Mouse (Mus musculus) adrenal gland, adult 18-20 months (tissue): ENCODE results near the gene Ccdc9b. TPM values are rescaled to one million over a fixed set of nuclear protein-coding genes. Genes with fewer than 3 reads are reported as not detected.

Experiments used
- DNase-seq, 2 experiments: peaks; one replicate each; pipeline ENCODE4 v3.0.0; 2021 to 2022; ENCODE audit warnings: low spot score in 2 of 2
- long read RNA-seq, 2 experiments: library from polyadenylated mRNA; stranded (forward); transcript quantifications; one replicate each; pipeline ENCODE4 v2.0.0; 2021
- total RNA-seq, 2 experiments: library from RNA; stranded (reverse); gene quantifications; 1 replicate in 1 of 2; 2 replicates in 1 of 2; pipeline ENCODE4 v1.2.3; 2021

Gene Ccdc9b
- total RNA-seq = 1 to 10 TPM; 2.8 to 5.1 TPM
- long read RNA-seq, experiment 1, partial matches to known transcripts = 1 of 1 reads
- long read RNA-seq, experiment 1, other reads (novel, unspliced or antisense) = 0 of 1 reads
- long read RNA-seq, experiment 2, full-length matches to known transcripts = 2 of 5 reads
- long read RNA-seq, experiment 2, partial matches to known transcripts = 0 of 5 reads
- long read RNA-seq, experiment 2, other reads (novel, unspliced or antisense) = 3 of 5 reads

DNA sequence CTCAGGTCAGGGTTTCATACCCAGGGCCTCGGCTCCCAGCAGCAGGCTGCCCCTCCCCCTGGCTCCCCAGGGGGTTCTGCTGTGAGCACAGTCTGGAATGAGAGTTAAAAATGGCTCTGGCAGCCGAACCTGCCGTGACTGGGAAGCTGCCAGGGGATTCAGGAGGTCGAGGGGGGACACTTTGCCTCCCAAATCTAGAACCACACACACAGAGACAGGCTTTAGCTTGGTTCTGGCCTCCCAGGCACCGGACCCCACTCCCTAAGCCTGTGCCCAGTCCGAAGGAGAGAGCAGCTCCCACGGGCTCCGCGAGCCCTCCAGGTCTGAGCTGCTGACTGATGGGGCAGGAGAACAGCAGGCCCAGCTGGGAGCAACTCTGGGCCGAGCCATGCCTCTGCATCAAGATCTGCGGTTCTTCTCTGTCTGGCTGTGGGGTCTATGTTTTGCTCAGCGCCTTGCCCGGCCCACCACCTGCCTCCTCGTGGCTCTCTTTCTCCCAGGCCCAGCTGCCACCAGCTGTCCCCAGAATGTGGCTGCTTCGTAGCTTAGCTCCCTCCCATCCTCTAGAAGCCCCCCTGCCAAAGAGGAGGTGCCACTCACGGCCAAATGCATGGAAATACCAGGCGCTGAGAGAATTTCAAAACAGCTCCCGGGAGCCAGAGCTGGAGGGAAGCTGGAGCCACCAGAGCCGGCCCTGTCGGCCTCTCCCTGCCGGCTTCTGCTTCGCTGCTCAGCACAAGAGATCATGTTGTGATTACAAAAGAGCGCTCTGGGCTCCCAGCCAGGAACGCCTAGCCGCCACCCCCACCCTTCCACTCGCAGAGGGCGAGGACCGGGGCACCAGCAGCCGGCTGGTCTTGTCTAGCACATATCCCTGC, at the start of gene Ccdc9b:
Gene Ccdc9b, minus strand, starts transcription at position 756 of the 878 bp plus-strand sequence.
- DNase-seq = peak; percentile 89 to 90

DNA sequence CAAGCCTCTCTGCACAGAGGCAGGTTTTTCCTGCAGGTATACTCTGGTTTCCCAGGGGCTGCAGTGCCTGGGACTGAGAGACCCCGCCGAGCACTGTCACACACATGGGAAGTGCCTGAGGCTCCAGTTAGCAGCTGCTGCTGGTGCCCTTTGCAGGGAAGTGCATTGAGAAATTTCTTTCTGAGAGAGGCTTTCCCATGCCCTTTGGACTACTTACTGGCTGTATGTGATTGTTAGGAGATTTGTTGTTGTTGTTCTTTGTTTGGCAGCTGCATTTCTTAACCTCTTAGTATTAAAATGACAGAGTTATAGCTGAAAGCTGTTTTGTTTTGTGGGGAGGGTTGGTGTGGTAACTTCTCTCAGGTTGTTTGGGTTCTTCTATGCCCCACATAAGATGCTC, 48.4 kb upstream of the Ccdc9b start:
- no peak for DNase-seq

DNA sequence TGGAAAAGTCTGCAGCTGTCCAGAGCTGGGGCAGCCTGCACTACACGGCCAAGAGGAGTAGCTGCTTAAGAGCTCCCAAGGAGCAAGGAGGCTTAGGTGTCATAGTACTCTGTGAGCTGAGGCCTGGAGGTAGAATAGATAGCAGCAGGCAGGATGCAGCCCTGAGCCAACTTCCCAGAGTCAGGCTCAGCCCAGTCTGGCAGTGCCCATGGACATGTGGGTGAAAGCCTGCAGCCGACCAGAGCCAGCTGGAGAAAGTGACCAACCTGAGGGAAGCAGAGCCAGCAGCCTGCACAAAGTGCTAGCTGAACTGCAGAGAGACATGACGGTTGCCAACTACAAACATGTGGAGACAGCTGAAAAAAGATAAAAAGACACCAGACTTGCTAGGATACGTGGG, 44.4 kb upstream of the Ccdc9b start:
- no peak for DNase-seq

GRCm38 (mm10) chr2:118805756-118806155, 43.3 kb upstream of the Ccdc9b start:
- DNase-seq = no peak

DNA sequence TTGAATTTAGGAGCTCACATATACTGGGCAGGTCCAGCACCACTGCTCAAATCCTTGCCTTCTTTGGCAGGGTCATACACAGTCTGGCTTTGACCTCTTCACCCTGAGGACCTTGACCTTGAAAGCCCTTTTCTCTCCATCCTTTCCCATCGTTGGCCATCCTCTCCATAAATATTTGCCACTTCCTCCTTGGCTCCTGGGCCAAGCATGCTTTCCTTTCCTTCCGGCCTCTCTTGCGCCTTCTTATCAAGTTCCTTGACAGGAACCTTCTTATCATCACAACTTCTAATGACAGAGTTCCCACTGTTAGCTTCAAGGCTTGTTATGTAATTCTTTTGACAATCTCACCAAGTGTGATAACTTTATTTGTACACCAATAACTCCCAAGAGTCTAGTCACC, 42.7 kb upstream of the Ccdc9b start:
- DNase-seq = no peak

DNA sequence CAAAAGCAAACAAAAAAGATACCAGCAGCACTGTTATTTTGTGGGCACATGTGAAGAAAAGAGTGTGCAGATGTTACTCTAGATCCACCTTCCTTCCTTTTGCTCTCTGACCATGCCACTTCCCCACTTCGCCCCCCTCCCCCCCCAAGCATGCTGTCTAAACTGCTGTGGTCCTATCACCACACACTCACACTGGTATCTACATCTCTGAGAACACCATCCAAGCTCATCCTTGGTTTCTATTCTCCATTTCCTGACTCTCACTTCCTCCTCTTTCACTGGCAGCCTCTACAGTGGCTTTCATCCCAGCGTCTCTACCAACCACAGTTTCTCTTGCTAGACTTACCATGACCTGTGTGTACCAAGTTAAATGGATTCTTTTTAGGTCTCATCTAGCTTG, 42.0 kb upstream of the Ccdc9b start:
- DNase-seq = no peak

- no peak for DNase-seq
Observed at GRCm38 (mm10) chr2:118802542-118803118, 40.2 kb upstream of the Ccdc9b start.

DNA sequence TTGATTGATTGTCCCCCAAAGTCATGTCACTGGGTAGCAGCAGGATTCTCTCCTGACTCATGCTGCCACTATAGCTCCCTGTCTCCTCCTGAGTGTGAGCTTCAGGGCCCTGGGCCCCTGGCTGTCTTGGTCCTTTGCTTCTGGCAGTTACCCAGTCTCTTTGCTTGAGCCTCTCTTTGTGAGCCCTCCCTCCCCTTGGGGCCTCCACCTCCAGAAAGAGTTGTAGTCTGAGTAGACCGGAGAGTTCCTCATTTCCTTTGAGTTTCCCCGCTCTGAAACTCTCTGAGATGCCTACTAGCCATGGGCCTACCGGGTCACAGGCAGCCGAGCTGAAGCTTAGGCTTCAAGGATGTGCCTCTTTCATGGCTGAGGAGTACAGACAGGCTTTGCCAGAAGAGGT, 31.2 kb upstream of the Ccdc9b start:
- no peak for DNase-seq

- DNase-seq = no peak
Observed at GRCm38 (mm10) chr2:118792259-118792613, 29.8 kb upstream of the Ccdc9b start.

GRCm38 (mm10) chr2:118791591-118792258, 29.3 kb upstream of the Ccdc9b start:
- no peak for DNase-seq

GRCm38 (mm10) chr2:118790551-118791525, 28.4 kb upstream of the Ccdc9b start:
- DNase-seq = peak; percentile 70 to 73

DNA sequence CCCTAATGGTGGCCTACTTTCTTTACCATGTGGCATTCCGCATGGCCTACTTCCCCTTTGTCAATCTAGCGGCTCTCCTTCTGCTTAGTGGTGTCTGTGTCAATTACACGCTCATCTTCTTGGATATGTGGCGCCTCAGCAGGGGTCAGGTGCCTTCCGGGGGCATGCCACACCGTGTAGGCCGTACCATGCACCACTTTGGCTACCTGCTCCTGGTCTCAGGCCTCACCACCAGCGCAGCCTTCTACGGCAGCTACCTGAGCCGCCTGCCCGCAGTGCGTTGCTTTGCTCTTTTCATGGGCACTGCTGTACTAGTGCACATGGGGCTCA, 27.7 kb upstream of the Ccdc9b start:
- DNase-seq = no peak

GRCm38 (mm10) chr2:118789501-118789900, 27.0 kb upstream of the Ccdc9b start:
- DNase-seq = no peak

GRCm38 (mm10) chr2:118786525-118786924, 24.1 kb upstream of the Ccdc9b start:
- DNase-seq = no peak

DNA sequence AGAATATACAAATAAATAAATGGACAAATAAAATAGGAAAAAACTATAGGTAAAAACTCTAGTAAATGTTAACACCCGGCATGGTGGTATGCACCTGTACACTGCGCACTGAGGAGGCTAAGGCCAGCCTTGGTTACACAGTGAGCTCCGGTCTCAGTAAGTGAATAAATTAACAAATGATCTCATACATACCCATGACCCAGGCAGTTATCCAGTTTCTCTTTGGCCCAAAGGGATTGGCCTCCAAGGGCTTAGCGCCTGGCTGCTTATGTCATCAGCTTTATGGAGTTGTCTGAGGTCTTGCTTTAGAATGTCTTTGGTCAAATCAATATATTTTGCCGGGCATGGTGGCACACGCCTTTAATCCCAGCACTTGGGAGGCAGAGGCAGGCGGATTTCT, 21.2 kb upstream of the Ccdc9b start:
- DNase-seq = no peak

DNA sequence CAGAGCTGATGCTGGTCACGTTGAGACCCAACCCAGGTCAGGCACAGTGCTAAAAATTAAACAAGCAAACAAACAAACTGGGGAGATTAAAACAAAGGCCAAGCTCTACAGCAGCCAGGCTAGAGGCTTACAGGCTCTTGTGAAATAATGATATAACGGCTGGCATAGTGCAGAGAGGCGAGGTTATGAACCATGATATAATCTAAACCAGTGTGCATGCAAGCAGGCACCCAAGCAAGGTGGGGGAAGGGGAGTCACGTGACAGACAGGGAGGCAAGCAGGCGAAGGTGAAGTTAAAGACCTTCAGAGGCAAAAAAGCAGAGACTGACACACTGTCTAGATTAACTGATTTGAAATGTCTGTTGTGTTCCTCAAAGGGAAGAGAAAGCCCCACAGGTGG, 20.6 kb upstream of the Ccdc9b start:
- no peak for DNase-seq

- DNase-seq = no peak
Observed at GRCm38 (mm10) chr2:118782303-118782702, 19.8 kb upstream of the Ccdc9b start.

GRCm38 (mm10) chr2:118781115-118781514, 18.7 kb upstream of the Ccdc9b start:
- no peak for DNase-seq

DNA sequence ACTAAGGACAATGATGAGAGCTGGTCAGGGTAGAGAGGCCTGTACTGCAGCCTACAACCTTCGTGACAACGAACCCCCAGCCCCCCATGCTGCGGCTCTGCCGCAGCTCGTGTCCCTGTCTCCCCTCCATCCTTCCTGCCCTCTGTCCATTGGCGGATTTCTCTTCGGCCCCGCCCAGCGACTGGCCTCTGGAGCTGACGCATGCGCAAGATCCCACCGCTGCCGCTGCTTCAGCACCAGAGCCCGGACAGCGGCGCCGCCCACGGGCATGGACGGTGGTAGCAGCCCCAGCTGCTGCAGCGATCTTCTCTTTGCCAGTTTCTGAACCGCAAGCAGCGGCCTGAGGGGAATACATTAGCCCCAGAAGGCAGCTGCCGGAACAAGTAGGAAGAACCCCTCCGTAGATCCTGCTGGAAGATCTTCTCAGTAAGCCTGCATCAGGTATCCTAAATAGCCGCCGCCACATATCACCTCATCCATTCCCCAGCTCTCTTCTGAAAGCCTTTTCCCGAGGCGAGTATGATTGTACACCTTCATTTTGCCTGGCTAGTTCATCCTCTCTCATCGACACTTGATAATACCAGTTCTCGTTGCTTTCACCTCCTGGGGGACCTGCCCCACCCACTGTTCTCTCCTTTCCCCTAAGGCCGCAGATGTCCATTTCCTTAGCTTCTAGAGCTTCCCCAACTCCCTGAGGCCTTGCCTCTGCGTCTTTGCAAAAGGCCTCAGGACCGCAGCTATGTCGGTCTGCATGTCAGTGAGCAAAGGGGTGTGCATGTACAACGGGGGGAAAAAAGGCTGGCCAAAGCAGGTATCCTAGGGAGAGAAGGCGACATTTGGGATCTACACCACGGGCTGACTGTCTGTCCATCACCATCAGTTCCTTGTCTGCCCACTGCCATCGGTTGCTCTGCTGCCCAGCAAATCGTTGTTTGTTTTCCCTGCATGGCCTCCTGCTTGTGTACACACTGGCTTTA, 17.3 kb upstream of the Ccdc9b start, which contains the start of gene Disp2:
Gene Disp2, plus strand, starts transcription at position 216 of the 977 bp plus-strand sequence.
- peak; percentile 91 to 93 for DNase-seq
